In the genomic region with DNA sequence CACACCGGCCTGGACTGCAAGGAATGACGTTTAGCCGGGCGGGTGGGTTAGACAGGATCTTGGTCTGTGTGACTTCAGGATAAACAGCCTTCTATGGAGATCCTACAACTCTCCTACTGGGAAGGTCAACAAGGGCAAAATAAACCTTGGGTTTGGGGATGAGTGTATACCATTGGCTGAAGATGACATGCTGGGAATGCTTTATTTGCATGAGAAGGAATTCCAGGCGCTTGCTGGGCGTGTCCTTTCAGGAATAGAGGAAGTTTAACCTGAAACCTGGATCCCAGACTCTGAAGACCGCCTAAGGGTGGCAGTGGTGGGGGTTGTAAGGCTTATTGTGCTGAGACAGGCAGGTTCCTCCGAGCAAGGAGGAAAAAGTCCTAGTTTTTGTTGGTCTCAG, we compare ENCODE assay signal across 20 mouse cellular contexts. TPM values are rescaled to one million over a fixed set of nuclear protein-coding genes. Genes with fewer than 3 reads are reported as not detected.
DNase-seq lines count a peak whose midpoint lies in the region; ATAC-seq lines count a peak whose summit lies in the region.
"Had no signal": no experiment of that assay in that cellular context is flagged by ENCODE, and none has a peak within 500 bp of the region (broad histone marks: within the 10 kb centered on the region; RNA-seq: fewer than 3 reads in every experiment).

A gene (minus strand): TSS at position 25 of the 400 bp plus-strand sequence.

- no peak for ATAC-seq in erythroid progenitor cell, adult 5-6 weeks (replicated peaks; ENCODE audit: low FRiP score, poor library complexity, severe bottlenecking)
- ATAC-seq: CD4-positive, CD25-positive, alpha-beta regulatory T cell, adult 4 months; forebrain, embryonic 15.5 days; intestine, postnatal 0 days had no signal

- peak; percentile 95 for DNase-seq in ES-CJ7 (ENCODE audit: low read depth, low spot score)
- peak; percentile 57 for DNase-seq in WW6 (ENCODE audit: low read depth, low spot score)
- DNase-seq in left cerebral cortex, adult 11 months (ENCODE audit: low spot score) = no peak
- DNase-seq in kidney, adult 18-20 months = no peak
- DNase-seq in left cerebral cortex, postnatal 36 days (ENCODE audit: low spot score in 2 of 2) = no peak
- DNase-seq: adrenal gland, postnatal 10 days; adrenal gland, postnatal 36 days; cerebellum, adult 18-20 months; cerebellum, adult 9-10 months; cerebellum, postnatal 14 days; gastrocnemius, postnatal 25 days; heart, adult 18-20 months; heart, postnatal 14 days; heart, postnatal 4 days had no signal

- intact Hi-C loops in left cerebral cortex, postnatal 36 days (cut with DNase I) = no loop called here

RNA-seq across cellular contexts. Expression of the gene that starts here (rescaled TPM):
- total RNA-seq in erythroid progenitor cell, adult 5-6 weeks (2015; ENCODE audit: low replicate concordance) = 104 and 114 TPM in 2 replicates
- total RNA-seq in erythroid progenitor cell, adult 5-6 weeks (2017; ENCODE audit: low replicate concordance) = 103 and 164 TPM in 2 replicates
- total RNA-seq in left cerebral cortex, postnatal 36 days (2021) = 1 to 10 TPM in 1 of 2 experiments, under 1 TPM in 1; 0.84 to 1.0 TPM
- total RNA-seq: adrenal gland, adult 18-20 months; adrenal gland, postnatal 10 days; adrenal gland, postnatal 36 days; gastrocnemius, adult 8-10 months; gastrocnemius, postnatal 25 days; heart, adult 18-20 months; heart, postnatal 14 days; heart, postnatal 4 days had no signal

Comparison
In these comparisons a context has a peak if more than half of its experiments do, and no peak if none do; other contexts are left out.
1. RNA of the gene that starts here (total RNA-seq): 103 to 164 TPM in erythroid progenitor cell, adult 5-6 weeks; 0.84 to 1.0 TPM in left cerebral cortex, postnatal 36 days; every median in the first group is over 10 times any median in the second.
2. DNase-seq: peak in ES-CJ7 (single experiment) and WW6 (single experiment); none in left cerebral cortex, adult 11 months (single experiment), kidney, adult 18-20 months (single experiment) and left cerebral cortex, postnatal 36 days (0 of 2).